Mouse (Mus musculus) liver, embryonic 16.5 days (tissue): ENCODE measurements around the gene Slc5a8. TPM values are rescaled to one million over a fixed set of nuclear protein-coding genes. Genes with fewer than 3 reads are reported as not detected.

Source experiments
- ATAC-seq: fragments of 200-750 bp; cut with Nextera tagmentation; 2 replicates; pipeline ENCODE4 v1.8.0; 2017; ENCODE audit warnings: low read depth, mild to moderate bottlenecking, moderate number of reproducible peaks, moderate library complexity
- H3K27ac ChIP-seq: fragments of 300-500 bp; sonication (generic); 2 replicates; pipeline ENCODE4 v1.5.1; 2014; ENCODE audit warnings: mild to moderate bottlenecking, low read length
- H3K27me3 ChIP-seq: fragments of 300-500 bp; sonication (generic); 2 replicates; pipeline ENCODE4 v1.6.1; 2014; ENCODE audit warnings: low read depth, low read length, mixed read lengths; ENCODE audit not compliant: control insufficient read depth, insufficient read depth
- H3K36me3 ChIP-seq: fragments of 300-500 bp; sonication (generic); 2 replicates; pipeline ENCODE4 v1.6.1; 2014; ENCODE audit warnings: mild to moderate bottlenecking; ENCODE audit not compliant: control insufficient read depth, insufficient read depth
- H3K4me1 ChIP-seq: fragments of 300-500 bp; sonication (generic); 2 replicates; pipeline ENCODE4 v1.6.1; 2014; ENCODE audit warnings: low read depth, low read length, mixed read lengths; ENCODE audit not compliant: control insufficient read depth
- H3K4me2 ChIP-seq: fragments of 300-500 bp; sonication (generic); 2 replicates; pipeline ENCODE4 v1.6.1; 2014; ENCODE audit warnings: low read depth, low read length, mixed read lengths
- H3K4me3 ChIP-seq: fragments of 300-500 bp; sonication (generic); 2 replicates; pipeline ENCODE4 v1.5.1; 2014; ENCODE audit warnings: low read depth, mild to moderate bottlenecking, low read length
- H3K9ac ChIP-seq: fragments of 300-500 bp; sonication (generic); 2 replicates; pipeline ENCODE4 v1.6.1; 2014; ENCODE audit warnings: low read depth, low read length
- H3K9me3 ChIP-seq: fragments of 300-500 bp; sonication (generic); replicated peaks from 2 replicates; pipeline ENCODE4 v1.6.1; 2016; ENCODE audit warnings: low read length; ENCODE audit not compliant: control insufficient read depth
- WGBS: fragments of 180-500 bp; shearing (Covaris S2); extraction: QIAGEN DNeasy Blood & Tissue Kit; methylation state at CpG from one replicate; pipeline ENCODE4 v1.1.7; 2014; ENCODE audit not compliant: insufficient replicate concordance; 5-methylcytosine and 5-hydroxymethylcytosine counted together
- polyA plus RNA-seq: library from polyadenylated mRNA; unstranded; fragments of >200 nt; fragmentation: Nextera tagmentation; extraction: Ambion mirVana; gene quantifications from 2 replicates; pipeline ENCODE4 v1.2.1, GENCODE M21; 2015

Slc5a8 gene
- 0.02 TPM in 1 of 2 replicates, not detected in the other for polyA plus RNA-seq

DNA sequence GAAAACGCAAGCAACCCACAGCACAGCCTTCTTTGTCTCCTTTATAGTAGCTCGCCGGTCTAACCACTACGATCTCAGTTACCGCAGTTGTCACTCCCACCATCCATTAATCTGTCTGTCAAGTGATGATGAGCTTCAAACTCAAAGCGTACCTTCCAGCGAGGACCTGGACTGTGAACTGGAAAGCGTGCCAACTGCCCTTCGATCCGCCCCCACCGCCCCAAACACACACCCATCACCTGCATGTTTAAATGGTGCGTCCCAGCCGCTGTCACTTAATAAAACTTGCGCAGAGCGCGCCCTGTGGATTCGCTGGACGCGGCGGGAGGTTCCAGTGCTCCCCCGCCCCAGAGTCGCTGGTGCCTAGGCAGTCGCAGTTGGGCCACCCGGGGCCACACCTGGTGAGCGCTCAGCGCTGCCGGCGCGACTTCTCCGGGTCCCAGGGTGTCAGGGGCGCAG, at the start of gene Slc5a8:
Slc5a8 (plus strand) TSS at position 361 of the 459 bp plus-strand sequence.
- H3K9me3 ChIP-seq = no peaks in the 10 kb centered on the region
- no peak for ATAC-seq
- H3K9ac ChIP-seq = no peak within 1 kb of the TSS
- no peaks in the 10 kb centered on the region for H3K4me1 ChIP-seq
- H3K27ac ChIP-seq = no peak within 1 kb of the TSS
- no peak within 1 kb of the TSS for H3K4me2 ChIP-seq
- no peak within 1 kb of the TSS for H3K4me3 ChIP-seq
- WGBS = 6% methylated on average over 31 of the region's 31 CpGs
- peaks cover 17% of the 10 kb centered on the region for H3K27me3 ChIP-seq
- no peaks in the 10 kb centered on the region for H3K36me3 ChIP-seq

DNA sequence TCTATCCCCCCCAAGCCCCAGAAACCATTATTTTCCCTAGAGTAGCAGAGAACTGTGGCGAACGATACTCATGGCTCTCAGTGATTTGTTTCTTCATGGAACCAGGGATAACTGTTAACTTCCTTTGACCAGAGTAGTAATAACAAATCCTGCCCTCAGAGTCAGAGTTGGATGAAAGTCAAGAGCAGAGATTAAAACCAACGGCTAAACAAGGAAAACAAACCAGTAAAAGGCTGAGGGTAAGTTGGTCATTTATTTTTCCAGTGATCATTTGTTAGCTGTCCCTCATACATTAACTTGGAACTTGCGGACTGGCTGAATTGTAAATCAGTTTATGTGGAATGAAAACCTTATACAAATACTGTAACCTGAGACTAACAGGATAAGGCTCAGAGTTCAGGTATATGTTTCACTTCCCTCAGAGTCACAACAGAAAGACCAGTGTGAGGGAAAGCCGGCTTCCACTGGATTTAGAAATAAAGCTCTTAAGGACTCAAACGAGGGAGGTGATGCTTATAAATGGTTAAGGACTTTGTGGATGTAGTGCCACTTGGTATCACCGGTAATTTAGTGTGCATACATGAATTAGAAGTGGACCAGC, 36.8 kb upstream of the Slc5a8 start:
- H3K4me3 ChIP-seq = no peak overlapping the region
- H3K27ac ChIP-seq = no peak overlapping the region
- WGBS = 65% methylated on average over 7 of the region's 7 CpGs
- H3K4me2 ChIP-seq = no peak overlapping the region
- no peak overlapping the region for H3K9ac ChIP-seq
- no peaks in the 10 kb centered on the region for H3K27me3 ChIP-seq
- no peaks in the 10 kb centered on the region for H3K4me1 ChIP-seq
- no peaks in the 10 kb centered on the region for H3K9me3 ChIP-seq
- ATAC-seq = no peak
- no peaks in the 10 kb centered on the region for H3K36me3 ChIP-seq

GRCm38 (mm10) chr10:88849976-88850375, 35.8 kb upstream of the Slc5a8 start:
- Histone ChIP-seq H3K4me2 (no peak overlapping the region), H3K27me3 (no peaks in the 10 kb centered on the region), H3K4me1 (no peaks in the 10 kb centered on the region), H3K27ac (no peak overlapping the region), H3K36me3 (no peaks in the 10 kb centered on the region), H3K4me3 (no peak overlapping the region), H3K9ac (no peak overlapping the region), H3K9me3 (no peaks in the 10 kb centered on the region)
- 73% methylated on average over 4 of the region's 4 CpGs for WGBS
- ATAC-seq = no peak

DNA sequence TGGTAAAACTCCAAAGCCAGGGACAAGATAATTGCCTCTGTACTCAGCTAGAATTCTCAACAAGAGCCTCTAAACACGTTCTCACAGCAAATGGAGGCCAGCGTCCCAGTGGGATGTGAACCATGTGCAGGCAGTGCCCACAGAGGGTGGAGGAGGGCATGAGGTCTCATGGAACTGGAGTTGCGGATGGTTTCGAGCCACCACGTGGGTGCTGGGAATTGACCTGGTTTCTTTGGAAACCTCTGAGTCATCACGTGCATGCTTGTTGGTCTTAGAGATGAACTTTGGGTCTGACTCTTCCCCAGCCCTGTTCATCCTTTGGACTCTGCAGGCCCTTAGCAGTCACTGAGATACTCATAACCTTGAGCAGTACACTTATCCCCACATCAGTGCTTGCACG, 32.5 kb upstream of the Slc5a8 start:
- H3K4me2 ChIP-seq = no peak overlapping the region
- H3K9ac ChIP-seq = no peak overlapping the region
- no peak for ATAC-seq
- no peaks in the 10 kb centered on the region for H3K27me3 ChIP-seq
- no peaks in the 10 kb centered on the region for H3K36me3 ChIP-seq
- 69% methylated on average over 7 of the region's 7 CpGs for WGBS
- no peaks in the 10 kb centered on the region for H3K9me3 ChIP-seq
- H3K27ac ChIP-seq = no peak overlapping the region
- H3K4me3 ChIP-seq = no peak overlapping the region
- no peaks in the 10 kb centered on the region for H3K4me1 ChIP-seq

GRCm38 (mm10) chr10:88860911-88861310, 24.9 kb upstream of the Slc5a8 start:
- no peaks in the 10 kb centered on the region; the same call in 1 of the 2 replicates for H3K9me3 ChIP-seq
- H3K27ac ChIP-seq = no peak overlapping the region
- WGBS = 54% methylated on average over 3 of the region's 3 CpGs
- ATAC-seq = no peak
- no peak overlapping the region for H3K4me2 ChIP-seq
- H3K4me1 ChIP-seq = no peaks in the 10 kb centered on the region
- H3K27me3 ChIP-seq = no peaks in the 10 kb centered on the region
- no peak overlapping the region for H3K4me3 ChIP-seq
- no peaks in the 10 kb centered on the region for H3K36me3 ChIP-seq
- H3K9ac ChIP-seq = no peak overlapping the region

GRCm38 (mm10) chr10:88861416-88861815, 24.4 kb upstream of the Slc5a8 start:
- H3K4me2 ChIP-seq = no peak overlapping the region
- H3K9me3 ChIP-seq = no peaks in the 10 kb centered on the region; the same call in 1 of the 2 replicates
- no peaks in the 10 kb centered on the region for H3K4me1 ChIP-seq
- no peak overlapping the region for H3K4me3 ChIP-seq
- ATAC-seq = no peak
- no peaks in the 10 kb centered on the region for H3K27me3 ChIP-seq
- no peak overlapping the region for H3K27ac ChIP-seq
- no peaks in the 10 kb centered on the region for H3K36me3 ChIP-seq
- no peak overlapping the region for H3K9ac ChIP-seq

DNA sequence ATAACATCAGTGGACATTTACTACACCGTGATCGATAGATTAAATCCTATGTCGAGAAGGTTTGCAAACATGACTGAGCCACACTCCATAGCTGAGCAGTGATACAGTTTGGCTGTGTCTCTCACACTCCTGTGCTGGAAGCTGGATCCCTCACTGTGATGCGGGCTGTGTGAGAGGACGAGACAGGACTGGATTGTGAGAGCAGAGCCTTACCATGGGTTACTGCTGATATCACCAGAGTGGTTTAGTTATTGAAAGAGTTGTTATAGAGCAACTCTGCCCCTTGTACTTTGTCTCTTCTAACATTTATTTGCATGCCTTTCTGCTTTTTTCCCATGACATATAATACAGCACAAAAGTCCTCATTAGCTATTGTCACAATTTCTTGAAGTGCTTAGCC, 23.5 kb upstream of the Slc5a8 start:
- 79% methylated on average over 5 of the region's 5 CpGs for WGBS
- Histone ChIP-seq H3K4me3 (no peak overlapping the region), H3K4me2 (no peak overlapping the region), H3K27ac (no peak overlapping the region), H3K36me3 (no peaks in the 10 kb centered on the region), H3K27me3 (no peaks in the 10 kb centered on the region), H3K9ac (no peak overlapping the region), H3K9me3 (no peaks in the 10 kb centered on the region; the same call in 1 of the 2 replicates), H3K4me1 (no peaks in the 10 kb centered on the region)
- ATAC-seq = no peak

DNA sequence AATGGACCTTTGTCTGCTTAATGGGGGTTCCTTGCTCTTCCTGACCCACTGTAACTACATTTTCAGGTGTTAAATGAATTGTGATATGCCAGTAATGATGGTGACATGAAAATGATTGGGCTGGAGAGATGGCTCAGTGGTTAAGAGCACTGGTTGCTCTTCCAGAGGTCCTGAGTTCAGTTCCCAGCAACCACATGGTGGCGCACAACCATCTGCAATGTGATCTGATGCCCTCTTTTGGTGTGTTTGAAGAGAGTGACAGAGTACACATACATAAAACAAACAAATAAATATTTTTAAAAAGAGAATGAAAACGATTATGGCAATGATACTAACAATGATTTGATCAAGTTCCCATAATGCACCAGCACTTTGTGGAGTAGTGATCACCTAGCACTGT, 19.8 kb upstream of the Slc5a8 start:
- no peaks in the 10 kb centered on the region for H3K36me3 ChIP-seq
- no peaks in the 10 kb centered on the region for H3K4me1 ChIP-seq
- no peak for ATAC-seq
- no peak overlapping the region for H3K4me3 ChIP-seq
- 36% methylated on average over 2 of the region's 2 CpGs for WGBS
- no peak overlapping the region for H3K4me2 ChIP-seq
- H3K9ac ChIP-seq = no peak overlapping the region
- no peaks in the 10 kb centered on the region for H3K27me3 ChIP-seq
- H3K9me3 ChIP-seq = no peaks in the 10 kb centered on the region
- H3K27ac ChIP-seq = no peak overlapping the region

GRCm38 (mm10) chr10:88874870-88875269, 10.9 kb upstream of the Slc5a8 start:
- Histone ChIP-seq H3K9me3 (no peaks in the 10 kb centered on the region), H3K4me1 (no peaks in the 10 kb centered on the region), H3K27ac (no peak overlapping the region), H3K9ac (no peak overlapping the region), H3K27me3 (no peaks in the 10 kb centered on the region), H3K4me3 (no peak overlapping the region), H3K36me3 (no peaks in the 10 kb centered on the region), H3K4me2 (no peak overlapping the region)
- ATAC-seq = no peak
- 32% methylated on average over 5 of the region's 5 CpGs for WGBS
